Mouse (Mus musculus) kidney, embryonic 16.5 days (tissue): Measurements from ENCODE around the gene Setd1a. TPM values are rescaled to one million over a fixed set of nuclear protein-coding genes. Genes with fewer than 3 reads are reported as not detected.

Experiments used
- ATAC-seq: fragments of 200-750 bp; cut with Nextera tagmentation; 2 replicates; pipeline ENCODE4 v1.8.0; 2017; ENCODE audit warnings: moderate TSS enrichment; ENCODE audit not compliant: low FRiP score, low TSS enrichment
- H3K27ac ChIP-seq: fragments of 300-500 bp; sonication (generic); 2 replicates; pipeline ENCODE4 v1.5.1; 2014; ENCODE audit warnings: low read length
- H3K27me3 ChIP-seq: fragments of 300-500 bp; sonication (generic); 2 replicates; pipeline ENCODE4 v1.6.1; 2014; ENCODE audit warnings: low read length, control low read depth, mixed read lengths; ENCODE audit not compliant: insufficient read depth
- H3K36me3 ChIP-seq: fragments of 300-500 bp; sonication (generic); 2 replicates; pipeline ENCODE4 v1.6.1; 2014; ENCODE audit warnings: low read length, control low read depth, mixed read lengths; ENCODE audit not compliant: insufficient read depth
- H3K4me1 ChIP-seq: fragments of 300-500 bp; sonication (generic); 2 replicates; pipeline ENCODE4 v1.6.1; 2014; ENCODE audit warnings: low read length, control low read depth, mixed read lengths; ENCODE audit not compliant: insufficient read depth
- H3K4me2 ChIP-seq: fragments of 300-500 bp; sonication (generic); replicated peaks from 2 replicates; pipeline ENCODE4 v1.6.1; 2014; ENCODE audit warnings: low read depth, low read length
- H3K4me3 ChIP-seq: fragments of 300-500 bp; sonication (generic); 2 replicates; pipeline ENCODE4 v1.5.1; 2014; ENCODE audit warnings: mild to moderate bottlenecking, low read length
- H3K9ac ChIP-seq: fragments of 300-500 bp; sonication (generic); replicated peaks from 2 replicates; pipeline ENCODE4 v1.6.1; 2014; ENCODE audit warnings: low read length
- H3K9me3 ChIP-seq: fragments of 300-500 bp; sonication (generic); 2 replicates; pipeline ENCODE4 v1.6.1; 2016; ENCODE audit warnings: low read length, control low read depth
- WGBS: fragments of 180-500 bp; shearing (Covaris S2); extraction: QIAGEN DNeasy Blood & Tissue Kit; methylation state at CpG from one replicate; pipeline ENCODE4 v1.1.7; 2014; 5-methylcytosine and 5-hydroxymethylcytosine counted together
- polyA plus RNA-seq: library from polyadenylated mRNA; unstranded; fragments of >200 nt; fragmentation: Nextera tagmentation; extraction: Ambion mirVana; gene quantifications from 2 replicates; pipeline ENCODE4 v1.2.1, GENCODE M21; 2015

Gene Setd1a
- polyA plus RNA-seq, 1 experiment from 2014 or later = 19.4 TPM

DNA sequence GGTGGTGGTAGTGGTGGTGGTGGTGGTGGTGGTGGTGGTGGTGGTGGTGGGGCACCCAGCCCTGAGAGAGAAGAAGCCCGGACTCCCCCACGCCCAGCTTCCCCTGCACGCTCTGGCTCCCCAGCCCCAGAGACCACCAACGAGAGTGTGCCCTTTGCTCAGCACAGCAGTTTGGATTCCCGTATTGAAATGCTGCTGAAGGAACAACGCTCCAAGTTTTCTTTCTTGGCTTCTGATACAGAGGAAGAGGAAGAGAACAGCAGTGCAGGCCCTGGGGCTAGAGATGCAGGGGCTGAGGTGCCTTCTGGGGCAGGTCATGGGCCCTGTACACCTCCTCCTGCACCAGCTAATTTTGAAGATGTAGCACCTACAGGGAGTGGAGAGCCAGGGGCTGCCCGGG, 8.8 kb downstream of the Setd1a start, which contains the start of gene Gm49388:
Gene Gm49388 (plus strand): TSS at position 301 of the 400 bp plus-strand sequence.
- H3K27me3 ChIP-seq = no peaks in the 10 kb centered on the region
- H3K27ac ChIP-seq = no peak within 1 kb of the TSS
- no peaks in the 10 kb centered on the region for H3K4me1 ChIP-seq
- 93% methylated on average over 7 of the region's 7 CpGs for WGBS
- peaks cover 81% of the 10 kb centered on the region for H3K36me3 ChIP-seq
- ATAC-seq = no peak; the same call in 1 of the 2 replicates
- no peaks in the 10 kb centered on the region for H3K9me3 ChIP-seq
- no peak within 1 kb of the TSS for H3K9ac ChIP-seq
- H3K4me3 ChIP-seq = no peak within 1 kb of the TSS
- H3K4me2 ChIP-seq = no peak within 1 kb of the TSS

DNA sequence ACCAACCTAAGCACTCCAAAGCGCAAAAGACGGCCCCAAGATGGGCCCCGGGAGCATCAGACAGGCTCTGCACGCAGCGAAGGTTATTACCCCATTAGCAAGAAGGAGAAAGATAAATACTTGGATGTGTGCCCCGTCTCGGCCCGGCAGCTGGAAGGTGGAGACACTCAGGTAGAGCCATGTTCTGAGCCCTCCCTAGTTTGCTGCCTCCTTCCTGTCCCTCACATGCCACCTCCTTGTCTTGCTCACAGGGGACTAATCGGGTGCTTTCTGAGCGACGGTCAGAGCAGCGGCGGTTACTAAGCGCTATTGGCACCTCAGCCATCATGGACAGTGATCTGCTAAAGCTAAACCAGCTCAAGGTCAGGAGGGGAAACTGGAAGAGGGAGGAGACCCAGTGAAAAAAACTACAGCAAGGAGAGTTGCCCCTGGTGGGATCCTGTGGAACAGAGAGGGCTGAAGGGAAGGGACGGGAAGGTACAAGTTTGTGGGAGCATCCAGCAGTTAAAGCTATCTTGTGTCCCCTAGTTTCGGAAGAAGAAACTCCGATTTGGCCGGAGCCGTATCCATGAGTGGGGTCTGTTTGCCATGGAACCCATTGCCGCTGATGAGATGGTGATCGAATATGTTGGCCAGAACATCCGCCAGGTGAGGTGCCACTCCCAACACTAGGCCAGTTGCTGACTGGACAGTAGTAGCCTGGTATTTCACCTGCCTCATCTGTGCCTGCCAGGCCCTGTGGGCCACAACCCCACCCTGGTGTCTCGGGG, 20.8 kb downstream of the Setd1a start:
- WGBS = 90% methylated on average over 23 of the region's 23 CpGs
- Histone ChIP-seq H3K27ac (no peak overlapping the region), H3K4me3 (no peak overlapping the region), H3K9me3 (no peaks in the 10 kb centered on the region), H3K27me3 (no peaks in the 10 kb centered on the region), H3K9ac (no peak overlapping the region), H3K4me2 (no peak overlapping the region), H3K4me1 (peaks cover 10% of the 10 kb centered on the region), H3K36me3 (peaks cover 66% of the 10 kb centered on the region)
- ATAC-seq = no peak

- Histone ChIP-seq H3K9ac (no peak overlapping the region), H3K4me2 (no peak overlapping the region), H3K27ac (no peak overlapping the region), H3K27me3 (no peaks in the 10 kb centered on the region), H3K4me3 (no peak overlapping the region), H3K36me3 (peaks cover 61% of the 10 kb centered on the region), H3K9me3 (no peaks in the 10 kb centered on the region), H3K4me1 (peaks cover 10% of the 10 kb centered on the region)
- 92% methylated on average over 4 of the region's 4 CpGs for WGBS
- ATAC-seq = no peak
Measured at GRCm38 (mm10) chr7:127798591-127798990, 22.1 kb downstream of the Setd1a start.

DNA sequence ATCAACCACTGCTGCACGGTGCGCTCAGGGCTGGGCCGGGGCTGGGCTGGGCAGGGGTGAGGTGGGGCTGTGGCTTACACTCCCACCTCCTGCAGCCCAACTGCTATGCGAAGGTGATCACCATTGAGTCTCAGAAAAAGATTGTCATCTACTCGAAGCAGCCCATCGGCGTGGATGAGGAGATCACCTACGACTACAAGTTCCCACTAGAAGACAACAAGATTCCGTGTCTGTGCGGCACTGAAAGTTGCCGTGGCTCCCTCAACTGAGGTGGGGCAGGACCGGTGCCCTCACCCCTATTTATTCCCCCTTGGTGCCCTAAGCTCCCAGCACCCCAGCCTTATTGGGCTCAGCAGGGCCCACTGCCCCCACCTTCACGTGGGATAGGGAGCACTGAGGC, 22.7 kb downstream of the Setd1a start:
- no peak overlapping the region for H3K4me3 ChIP-seq
- peaks cover 60% of the 10 kb centered on the region for H3K36me3 ChIP-seq
- 86% methylated on average over 13 of the region's 13 CpGs for WGBS
- H3K4me1 ChIP-seq = peaks cover 10% of the 10 kb centered on the region
- H3K27me3 ChIP-seq = no peaks in the 10 kb centered on the region
- H3K27ac ChIP-seq = no peak overlapping the region
- H3K9me3 ChIP-seq = no peaks in the 10 kb centered on the region
- ATAC-seq = no peak
- H3K4me2 ChIP-seq = no peak overlapping the region
- no peak overlapping the region for H3K9ac ChIP-seq

- Histone ChIP-seq H3K4me3 (no peak overlapping the region), H3K4me1 (peaks cover 10% of the 10 kb centered on the region), H3K4me2 (no peak overlapping the region), H3K9ac (no peak overlapping the region), H3K36me3 (peaks cover 60% of the 10 kb centered on the region), H3K27me3 (no peaks in the 10 kb centered on the region), H3K27ac (0 out of 2 replicates have a peak overlapping the region, but pooled peaks have one; percentile 2), H3K9me3 (no peaks in the 10 kb centered on the region)
- ATAC-seq = peak; percentile 9; the same call in 1 of the 2 replicates
- 94% methylated on average over 1 of the region's 1 CpGs for WGBS
Measured at GRCm38 (mm10) chr7:127799738-127800137, 23.3 kb downstream of the Setd1a start.

GRCm38 (mm10) chr7:127800435-127801009, 24.1 kb downstream of the Setd1a start, which contains the start of gene Hsd3b7:
TSS of gene Hsd3b7 (plus strand) at chr7:127800604.
- peak; percentile 96 for ATAC-seq
- no peaks in the 10 kb centered on the region for H3K27me3 ChIP-seq
- peaks cover 53% of the 10 kb centered on the region for H3K36me3 ChIP-seq
- no peaks in the 10 kb centered on the region for H3K9me3 ChIP-seq
- peak within 1 kb of the TSS; percentile 34 for H3K4me3 ChIP-seq
- H3K4me1 ChIP-seq = peaks cover 10% of the 10 kb centered on the region
- 23% methylated on average over 6 of the region's 6 CpGs for WGBS
- peak within 1 kb of the TSS; percentile 55 for H3K4me2 ChIP-seq
- peak within 1 kb of the TSS; percentile 54 for H3K9ac ChIP-seq
- peak within 1 kb of the TSS; percentile 62; the same call in 1 of the 2 replicates for H3K27ac ChIP-seq

DNA sequence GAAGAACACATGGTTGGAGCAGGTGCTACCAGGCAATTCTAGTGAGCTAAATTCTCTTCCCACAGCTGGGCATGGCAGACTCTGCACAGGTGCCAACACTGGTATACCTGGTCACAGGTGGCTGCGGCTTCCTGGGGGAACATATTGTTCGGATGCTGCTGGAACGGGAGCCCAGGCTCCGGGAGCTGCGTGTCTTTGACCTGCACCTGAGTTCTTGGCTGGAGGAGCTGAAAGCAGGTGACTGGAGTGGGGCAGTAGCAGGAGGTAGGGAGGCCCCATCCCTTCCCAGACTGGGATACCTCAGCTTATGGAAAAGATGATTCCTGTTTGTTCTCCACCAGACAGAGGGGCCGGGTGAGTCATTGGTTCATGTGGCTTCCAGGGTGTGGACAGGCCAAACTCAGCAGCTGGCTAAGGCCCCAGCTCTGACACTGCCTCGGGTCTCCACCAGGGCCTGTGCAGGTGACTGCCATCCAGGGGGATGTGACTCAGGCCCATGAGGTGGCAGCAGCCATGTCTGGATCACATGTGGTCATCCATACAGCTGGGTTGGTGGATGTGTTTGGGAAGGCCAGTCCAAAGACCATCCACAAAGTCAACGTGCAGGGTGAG, 24.6 kb downstream of the Setd1a start:
- no peaks in the 10 kb centered on the region for H3K9me3 ChIP-seq
- H3K4me1 ChIP-seq = peaks cover 10% of the 10 kb centered on the region
- H3K4me3 ChIP-seq = peak overlapping the region; percentile 34
- H3K27me3 ChIP-seq = no peaks in the 10 kb centered on the region
- H3K27ac ChIP-seq = peak overlapping the region; percentile 62; the same call in 1 of the 2 replicates
- H3K4me2 ChIP-seq = peak overlapping the region; percentile 55
- 0 out of 2 replicates have a peak, but pooled peaks have one; percentile 14 for ATAC-seq
- peaks cover 48% of the 10 kb centered on the region for H3K36me3 ChIP-seq
- 91% methylated on average over 8 of the region's 8 CpGs for WGBS
- peak overlapping the region; percentile 54 for H3K9ac ChIP-seq

DNA sequence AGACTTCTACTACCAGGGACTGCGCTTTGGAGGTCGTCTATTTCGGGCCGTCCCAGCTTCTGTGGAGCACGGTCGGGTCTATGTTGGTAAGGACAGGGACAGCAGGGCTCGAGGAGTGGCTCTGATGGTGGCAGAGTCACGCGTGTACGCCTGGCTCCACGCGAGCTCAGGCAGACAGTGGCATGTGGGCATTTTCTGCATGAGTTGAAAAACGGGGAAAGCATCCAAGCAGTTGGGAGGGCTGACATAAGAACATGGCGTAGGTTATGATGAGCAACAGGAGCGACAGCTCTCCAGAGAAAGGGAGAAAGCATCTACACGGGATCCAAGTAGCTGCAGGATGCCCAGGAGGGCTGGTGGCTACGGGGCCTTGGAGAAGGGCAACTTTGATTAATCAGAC, 25.8 kb downstream of the Setd1a start:
- no peak for ATAC-seq
- Histone ChIP-seq H3K9ac (no peak overlapping the region), H3K9me3 (no peaks in the 10 kb centered on the region), H3K4me1 (peaks cover 10% of the 10 kb centered on the region), H3K36me3 (peaks cover 36% of the 10 kb centered on the region), H3K27me3 (no peaks in the 10 kb centered on the region), H3K27ac (no peak overlapping the region), H3K4me3 (no peak overlapping the region), H3K4me2 (no peak overlapping the region)
- WGBS = 95% methylated on average over 17 of the region's 17 CpGs

- Histone ChIP-seq H3K27me3 (no peaks in the 10 kb centered on the region), H3K9me3 (no peaks in the 10 kb centered on the region), H3K9ac (no peak overlapping the region), H3K36me3 (no peaks in the 10 kb centered on the region), H3K4me3 (no peak overlapping the region), H3K4me2 (no peak overlapping the region), H3K4me1 (no peaks in the 10 kb centered on the region), H3K27ac (no peak overlapping the region)
- no peak for ATAC-seq
- WGBS = 65% methylated on average over 5 of the region's 5 CpGs
Measured at GRCm38 (mm10) chr7:127808821-127809220, 32.4 kb downstream of the Setd1a start.
